Mouse (Mus musculus): ENCODE measurements at regions not wholly inside any gene's neighbourhood (a gene's known extent, or its start where the extent isn't known, plus 50 kb on each side); places are given as distances from the start of the nearest gene placed in this dataset.
"Not testable (repeated sequence)": the region's sequence is repeated elsewhere in the genome, so short reads cannot be mapped to it uniquely, and the experiment has no call there.

DNA sequence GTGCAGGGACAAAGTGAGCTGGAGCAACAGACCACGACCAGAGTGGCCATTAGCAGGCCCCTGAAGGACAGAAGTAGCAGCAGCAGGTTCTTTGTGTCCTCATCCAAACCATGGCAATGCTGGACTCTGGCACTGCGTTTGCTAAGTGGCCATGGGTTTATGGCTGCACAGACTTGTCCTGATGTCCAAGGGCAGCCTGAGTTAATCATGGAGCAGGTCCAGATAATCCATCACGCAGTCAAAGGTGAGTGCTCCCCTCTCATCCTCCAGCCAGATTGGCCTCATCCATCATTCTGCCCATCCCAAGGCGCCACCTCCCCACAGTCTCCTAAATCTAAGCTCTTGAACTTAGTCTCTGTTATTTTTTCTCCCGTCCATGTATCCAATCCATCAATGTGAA lies 186.4 kb downstream of the Fam198b start:
- no peak for ATAC-seq (replicated peaks; ENCODE audit: poor library complexity, severe bottlenecking)

DNA sequence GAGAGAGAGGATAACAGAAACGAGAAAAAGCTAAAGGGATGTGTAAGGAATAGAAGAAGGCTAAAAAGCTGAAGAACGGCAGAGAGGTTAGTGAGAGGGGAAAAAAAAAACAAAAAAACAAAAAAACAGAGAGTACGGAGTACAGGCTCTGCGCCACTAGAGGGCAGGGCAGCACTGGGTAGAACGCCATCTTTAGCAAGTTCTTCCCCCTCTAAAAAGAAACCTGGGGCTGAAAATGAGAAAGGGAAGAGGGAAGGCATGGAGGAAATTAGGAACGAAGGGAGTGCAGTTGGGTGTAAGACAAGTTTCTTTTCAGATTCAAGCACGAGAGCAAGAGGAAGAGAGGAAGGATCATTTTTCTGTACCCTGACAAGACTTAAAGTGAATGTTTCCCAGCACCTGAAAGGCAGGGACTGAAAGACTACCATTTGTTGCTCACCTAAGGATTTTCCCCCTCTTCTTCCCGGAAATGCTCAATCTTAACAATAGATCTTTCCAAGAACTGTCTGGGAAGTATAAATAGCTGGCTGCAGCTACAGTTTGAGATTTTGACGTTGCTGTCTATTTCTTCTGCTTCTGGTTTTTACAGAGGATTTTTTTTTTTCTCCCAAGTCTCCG lies 195.6 kb downstream of the Fam198b start:
- ATAC-seq (replicated peaks; ENCODE audit: poor library complexity, severe bottlenecking): peak; percentile 99

DNA sequence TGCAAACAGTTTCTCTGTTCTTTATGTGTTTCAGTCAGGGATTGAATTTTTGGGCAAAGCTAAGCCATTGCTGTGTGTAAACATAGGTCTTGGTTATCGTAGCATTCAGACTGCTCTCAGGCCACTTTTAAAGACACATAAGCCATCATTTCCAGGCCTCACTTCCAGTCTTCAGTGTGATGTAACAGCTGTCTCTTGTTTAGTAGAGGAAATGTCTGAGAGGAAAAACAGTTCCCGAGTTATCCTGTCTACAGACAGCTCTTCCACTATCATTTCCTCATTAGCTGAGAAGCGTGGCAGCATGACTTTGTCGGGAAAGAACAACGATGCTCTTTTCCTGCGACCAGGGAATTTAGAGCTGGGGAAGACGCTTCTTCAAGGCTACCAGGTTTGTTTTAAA lies 196.9 kb downstream of the Fam198b start:
- ATAC-seq (replicated peaks; ENCODE audit: poor library complexity, severe bottlenecking): no peak

DNA sequence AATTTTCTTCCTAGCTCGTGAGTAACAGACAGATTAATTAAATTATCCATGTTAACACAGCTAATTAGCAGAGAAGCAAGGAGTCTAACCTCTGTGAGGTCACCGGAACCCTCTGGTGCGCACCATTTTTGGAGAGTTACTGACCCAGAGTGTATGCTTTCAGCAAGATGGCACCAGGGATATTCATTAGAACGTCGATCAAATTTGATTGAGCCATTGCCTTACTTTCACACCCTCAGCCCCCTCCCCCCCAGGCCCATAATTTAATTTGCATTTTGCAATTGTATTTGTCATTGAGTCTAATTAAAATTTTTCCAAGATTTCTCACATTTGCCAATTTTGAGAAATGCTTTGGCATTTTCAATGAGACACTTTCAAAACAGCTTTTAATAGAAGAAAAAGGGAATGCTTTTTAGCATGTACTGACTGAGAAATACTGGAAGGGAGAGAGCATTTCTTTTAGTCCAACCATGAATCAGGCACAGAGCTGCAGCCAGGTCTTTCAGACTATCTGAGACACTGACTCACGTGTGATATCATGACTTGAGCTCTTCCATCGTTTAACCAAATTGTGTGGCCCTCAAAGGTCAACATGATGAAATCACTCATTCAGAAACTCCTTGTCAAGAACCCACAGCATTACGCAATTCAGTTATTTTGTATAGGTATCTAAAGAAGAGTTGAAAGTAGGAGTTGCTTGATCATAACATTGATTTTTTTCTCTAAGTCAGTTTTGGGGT lies 198.6 kb downstream of the Fam198b start:
- ATAC-seq (replicated peaks; ENCODE audit: poor library complexity, severe bottlenecking): no peak; the same call in 1 of the 2 replicates

- no peak for ATAC-seq (replicated peaks; ENCODE audit: poor library complexity, severe bottlenecking)
Measured at GRCm38 (mm10) chr3:80084168-80084567, 199.8 kb downstream of the Fam198b start.

GRCm38 (mm10) chr3:80099625-80100024 lies 215.3 kb downstream of the Fam198b start:
- ATAC-seq (replicated peaks; ENCODE audit: poor library complexity, severe bottlenecking): no peak

- no peak for ATAC-seq (replicated peaks; ENCODE audit: poor library complexity, severe bottlenecking)
Measured at GRCm38 (mm10) chr3:80120177-80120736, 235.9 kb downstream of the Fam198b start.

GRCm38 (mm10) chr3:80123666-80124065 lies 239.3 kb downstream of the Fam198b start:
- ATAC-seq (replicated peaks; ENCODE audit: poor library complexity, severe bottlenecking): no peak

- ATAC-seq (replicated peaks; ENCODE audit: poor library complexity, severe bottlenecking): no peak
Measured at GRCm38 (mm10) chr3:80124621-80125020, 240.3 kb downstream of the Fam198b start.

DNA sequence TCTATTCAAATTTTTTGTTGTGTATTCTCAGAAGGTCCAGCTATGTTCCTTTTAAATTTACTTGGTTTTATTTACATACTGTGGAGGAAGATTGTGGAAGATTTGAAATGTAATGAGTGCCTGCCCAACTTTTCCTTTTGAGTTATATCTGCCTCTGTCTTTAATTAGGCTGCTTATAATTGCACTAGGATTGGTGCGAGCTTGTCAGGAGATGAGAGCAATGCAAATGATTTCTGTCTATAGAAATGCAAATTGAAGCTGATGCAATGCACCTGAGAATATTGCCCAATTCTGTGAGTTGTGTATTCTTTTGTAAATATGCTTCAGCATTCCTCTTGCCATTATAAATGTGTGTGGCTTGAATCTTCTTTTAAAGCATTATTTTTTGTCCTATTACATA lies 257.4 kb downstream of the Fam198b start:
- no peak for ATAC-seq (replicated peaks; ENCODE audit: poor library complexity, severe bottlenecking)

- no peak for ATAC-seq (replicated peaks; ENCODE audit: poor library complexity, severe bottlenecking)
Measured at GRCm38 (mm10) chr3:80160473-80160872, 276.1 kb downstream of the Fam198b start.

- ATAC-seq (replicated peaks; ENCODE audit: poor library complexity, severe bottlenecking): no peak
Measured at GRCm38 (mm10) chr3:80181749-80182148, 297.4 kb downstream of the Fam198b start.

DNA sequence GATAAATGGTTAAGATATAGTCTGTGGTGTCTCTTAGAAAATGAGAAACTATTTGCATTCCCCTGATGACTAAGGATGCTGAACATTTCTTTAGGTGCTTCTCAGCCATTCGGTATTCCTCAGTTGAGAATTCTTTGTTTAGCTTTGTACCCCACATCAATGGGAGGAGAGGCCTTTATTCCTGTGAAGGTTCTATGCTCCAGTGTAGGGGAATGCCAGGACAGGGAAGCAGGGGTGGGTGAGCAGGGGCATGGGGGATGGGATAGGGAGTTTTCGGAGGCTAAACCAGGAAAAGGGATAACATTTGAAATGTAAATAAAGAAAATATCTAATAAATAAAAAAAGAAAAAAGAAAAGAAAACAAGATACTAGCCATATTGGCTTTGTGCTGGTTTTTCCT lies 297.8 kb downstream of the Fam198b start:
- ATAC-seq (replicated peaks; ENCODE audit: poor library complexity, severe bottlenecking): not testable (repeated sequence)

DNA sequence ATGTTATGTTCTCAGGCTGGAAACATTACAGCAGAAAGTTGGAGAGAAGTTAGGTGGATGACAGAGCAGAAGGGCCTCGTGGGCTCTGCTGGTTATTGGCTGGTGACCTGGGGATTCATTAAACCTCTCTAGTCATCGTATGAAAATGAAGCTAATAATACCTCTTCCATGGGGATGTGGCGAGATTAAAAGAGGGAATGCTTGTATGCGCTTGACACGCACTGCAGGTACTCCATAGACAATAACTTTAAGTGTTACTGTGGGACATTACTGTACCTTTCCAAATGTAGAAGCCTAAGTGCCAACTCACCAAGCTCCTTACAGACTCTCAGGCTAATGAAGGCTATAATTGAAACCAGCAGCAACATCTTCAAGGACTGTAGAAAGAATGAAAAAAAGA lies 303.1 kb downstream of the Fam198b start:
- no peak for ATAC-seq (replicated peaks; ENCODE audit: poor library complexity, severe bottlenecking)

DNA sequence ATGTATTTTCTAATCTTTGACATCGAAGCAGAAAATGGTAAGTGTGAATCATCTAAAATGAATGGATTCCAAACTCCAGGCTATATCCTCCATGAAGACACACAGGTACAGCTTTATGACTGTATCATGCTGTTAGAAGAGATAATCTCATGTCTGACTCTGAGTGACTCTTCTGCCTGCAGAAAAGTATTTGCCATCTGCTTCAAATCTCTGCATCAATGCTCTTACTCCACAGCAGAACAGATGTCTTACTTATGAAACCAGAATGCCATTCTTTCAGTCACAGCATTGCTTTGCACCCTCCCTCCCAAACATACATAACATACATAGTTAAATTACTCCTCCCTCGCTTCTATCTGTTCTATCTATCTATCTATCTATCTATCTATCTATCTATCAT lies 316.6 kb downstream of the Fam198b start:
- ATAC-seq (replicated peaks; ENCODE audit: poor library complexity, severe bottlenecking): no peak

DNA sequence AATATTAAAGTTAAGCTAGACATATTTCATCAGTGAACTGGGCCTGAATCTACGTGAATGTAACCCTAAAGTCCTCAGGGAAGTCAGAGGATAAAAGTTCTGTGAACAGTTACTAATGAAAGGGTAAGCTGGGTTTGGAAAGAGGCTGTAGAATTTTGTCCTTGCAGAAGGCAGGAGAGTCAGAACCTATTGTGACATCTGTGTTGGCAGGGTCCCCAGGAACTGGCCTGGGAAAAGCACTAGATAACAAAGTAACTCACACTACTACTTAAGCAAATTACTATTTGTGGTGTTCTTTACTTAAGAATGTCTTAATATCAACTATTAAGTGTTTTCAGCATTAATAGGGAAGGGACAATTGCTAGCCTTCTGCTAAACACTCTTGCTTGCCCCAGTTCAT lies 320.5 kb downstream of the Fam198b start:
- ATAC-seq (replicated peaks; ENCODE audit: poor library complexity, severe bottlenecking): no peak

GRCm38 (mm10) chr3:80205351-80205750 lies 321.0 kb downstream of the Fam198b start:
- no peak for ATAC-seq (replicated peaks; ENCODE audit: poor library complexity, severe bottlenecking)

DNA sequence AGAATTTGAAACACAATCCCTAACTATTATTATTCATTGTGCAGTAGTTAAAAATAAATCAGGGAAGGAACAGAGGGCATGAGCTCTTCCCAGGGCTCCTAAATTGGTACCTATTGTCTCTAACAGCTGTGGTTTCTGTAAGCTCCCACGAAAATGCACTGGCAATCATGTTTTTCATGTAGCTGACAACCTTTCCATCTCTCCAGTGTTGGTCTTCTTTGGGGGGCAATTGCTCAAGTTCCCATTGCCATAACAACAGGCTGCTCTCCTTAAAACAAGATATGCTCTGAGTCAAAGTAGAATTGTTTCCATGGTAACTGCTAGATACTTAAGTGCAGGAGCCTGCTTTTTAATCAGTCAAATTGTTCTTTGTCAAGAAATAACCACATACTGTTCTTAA lies 322.7 kb downstream of the Fam198b start:
- no peak for ATAC-seq (replicated peaks; ENCODE audit: poor library complexity, severe bottlenecking)

DNA sequence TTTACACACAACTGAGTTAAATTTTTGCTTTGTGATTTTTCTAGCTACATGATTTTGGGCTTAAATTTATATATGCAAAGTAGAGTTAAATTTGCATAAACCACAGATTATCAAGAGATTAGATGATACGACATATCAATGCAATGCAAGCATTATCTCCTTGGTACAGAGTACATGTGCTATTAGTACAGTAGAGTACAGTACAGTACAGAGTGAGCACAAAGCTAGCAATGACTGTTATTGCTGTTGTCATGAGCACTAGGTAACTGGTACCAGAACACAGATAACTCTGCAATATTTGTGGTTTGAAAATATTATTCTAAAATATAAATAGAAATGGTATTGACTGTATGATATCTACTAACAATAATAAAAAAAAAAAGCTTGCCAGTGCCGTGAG lies 323.7 kb downstream of the Fam198b start:
- ATAC-seq (replicated peaks; ENCODE audit: poor library complexity, severe bottlenecking): no peak

DNA sequence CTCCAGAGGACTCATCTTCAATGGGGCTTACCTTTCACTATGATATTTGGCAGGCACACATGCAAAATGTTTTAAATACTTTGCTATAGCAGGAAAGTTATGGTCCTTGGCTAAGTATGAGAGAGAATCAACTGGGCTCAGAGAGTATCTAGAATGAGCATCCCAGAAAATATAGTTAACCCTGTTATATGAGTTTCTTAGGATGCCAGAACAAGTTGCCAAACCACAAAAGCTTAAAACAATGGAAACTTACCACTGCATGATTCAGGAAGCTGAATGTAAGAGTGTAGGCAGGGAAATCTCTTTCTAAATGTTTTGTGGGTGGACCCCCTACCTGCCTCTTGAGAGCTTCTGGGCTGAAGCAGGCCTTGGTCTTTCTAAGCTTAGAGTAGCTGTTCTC lies 325.3 kb downstream of the Fam198b start:
- ATAC-seq (replicated peaks; ENCODE audit: poor library complexity, severe bottlenecking): no peak

- no peak for ATAC-seq (replicated peaks; ENCODE audit: poor library complexity, severe bottlenecking)
Measured at GRCm38 (mm10) chr3:80211323-80212109, 327.2 kb downstream of the Fam198b start.

All from granulocyte monocyte progenitor cell, adult 5-6 weeks (primary cell).